In genomic region chr16:25374775-25375174, GRCm38 (mm10) we compare ENCODE assay signal across 8 mouse cellular contexts.
DNase-seq lines count a peak whose midpoint lies in the region; TF ChIP-seq lines count a peak whose summit lies in the region.

No protein-coding gene starts in this region.

- H3K27me3 ChIP-seq in heart, adult 2 months (ENCODE audit: control insufficient read depth, insufficient read depth, low read length): no peaks in the 10 kb centered on the region

- no peaks in the 10 kb centered on the region for H3K36me3 ChIP-seq in heart, adult 2 months (ENCODE audit: control insufficient read depth, insufficient read depth, low read length)

- no peaks in the 10 kb centered on the region for H3K79me2 ChIP-seq in heart, adult 2 months (replicated peaks; ENCODE audit: control insufficient read depth, insufficient read depth, low read length)

- DNase-seq in heart, adult 2 months: no peak
- DNase-seq in heart, postnatal 36 days: no peak
- DNase-seq in thymus, postnatal 14 days: peak; percentile 4
- no peak for DNase-seq in thymus, postnatal 25 days
- DNase-seq in kidney, postnatal 10 days: peak; percentile 55
- peak; percentile 15 for DNase-seq in right cerebral cortex, postnatal 25 days
- DNase-seq in thymus, postnatal 10 days (ENCODE audit: low spot score in 2 of 2): no peak
- no peak for DNase-seq in B cell, adult 2 months

- 52% methylated on average over 5 of the region's 5 CpGs for WGBS in heart, adult 2 months

- H3K9ac ChIP-seq in heart, adult 2 months (ENCODE audit: low read depth, low read length): no peak overlapping the region

- intact Hi-C loops in heart, adult 2 months (cut with DNase I): no loop called here
- intact Hi-C loops in heart, postnatal 36 days (cut with DNase I): no loop called here

- peak; percentile 51 for TF ChIP-seq CTCF in heart, adult 2 months (IDR thresholded peaks at IDR 0.05)

- TF ChIP-seq POLR2A in heart, adult 2 months (IDR thresholded peaks at IDR 0.05; ENCODE audit: insufficient read depth, low read depth, low read length): no peak

- H3K4me1 ChIP-seq in heart, adult 2 months (ENCODE audit: control insufficient read depth, insufficient read depth, low read length): no peaks in the 10 kb centered on the region

- H3K4me3 ChIP-seq in heart, adult 2 months: no peak overlapping the region

- TF ChIP-seq EP300 in heart, adult 2 months (IDR thresholded peaks at IDR 0.05; ENCODE audit: insufficient read depth, low read depth, low read length): no peak

- H3K27ac ChIP-seq in heart, adult 2 months: no peak overlapping the region

Comparison
In these comparisons a context has a peak if more than half of its experiments do, and no peak if none do; other contexts are left out.
1. DNase-seq: peak in thymus, postnatal 14 days (single experiment), kidney, postnatal 10 days (single experiment) and right cerebral cortex, postnatal 25 days (single experiment); none in heart, adult 2 months (0 of 2), heart, postnatal 36 days (0 of 2), thymus, postnatal 25 days (single experiment), thymus, postnatal 10 days (0 of 2) and B cell, adult 2 months (0 of 2).